Mouse (Mus musculus) stomach, postnatal 0 days (tissue): ENCODE measurements around the gene Osbp2. TPM values are rescaled to one million over a fixed set of nuclear protein-coding genes. Genes with fewer than 3 reads are reported as not detected.

ENCODE experiments used
- ATAC-seq: fragments of 200-750 bp; cut with Nextera tagmentation; 2 replicates; pipeline ENCODE4 v1.8.0; 2017; ENCODE audit not compliant: low FRiP score, low TSS enrichment
- DNase-seq: peaks from one replicate; pipeline ENCODE4 v3.0.0-alpha.2; 2016; ENCODE audit warnings: low spot score
- H3K27ac ChIP-seq: fragments of 300-500 bp; sonication (generic); replicated peaks from 2 replicates; pipeline ENCODE4 v1.5.1; 2014; ENCODE audit warnings: mild to moderate bottlenecking, control low read depth
- H3K27me3 ChIP-seq: fragments of 300-500 bp; sonication (generic); 2 replicates; pipeline ENCODE4 v1.6.1; 2014; ENCODE audit warnings: low read length; ENCODE audit not compliant: control insufficient read depth, insufficient read depth
- H3K36me3 ChIP-seq: fragments of 300-500 bp; sonication (generic); 2 replicates; pipeline ENCODE4 v1.6.1; 2014; ENCODE audit warnings: low read length, mixed read lengths; ENCODE audit not compliant: control insufficient read depth, insufficient read depth
- H3K4me1 ChIP-seq: fragments of 300-500 bp; sonication (generic); replicated peaks from 2 replicates; pipeline ENCODE4 v1.6.1; 2014; ENCODE audit warnings: antibody characterized with exemption; ENCODE audit not compliant: control insufficient read depth, insufficient read depth
- H3K4me2 ChIP-seq: fragments of 300-500 bp; sonication (generic); replicated peaks from 2 replicates; pipeline ENCODE4 v1.6.1; 2014; ENCODE audit warnings: low read depth, mild to moderate bottlenecking, control low read depth, moderate library complexity
- H3K4me3 ChIP-seq: fragments of 300-500 bp; sonication (generic); 2 replicates; pipeline ENCODE4 v1.5.1; 2014; ENCODE audit warnings: low read depth, low read length, control low read depth
- H3K9ac ChIP-seq: fragments of 300-500 bp; sonication (generic); 2 replicates; pipeline ENCODE4 v1.6.1; 2014; ENCODE audit warnings: mild to moderate bottlenecking, low read length, control low read depth, mixed read lengths
- H3K9me3 ChIP-seq: fragments of 300-500 bp; sonication (generic); 2 replicates; pipeline ENCODE4 v1.6.1; 2016; ENCODE audit warnings: low read length; ENCODE audit not compliant: control insufficient read depth
- CTCF ChIP-seq: IDR thresholded peaks from 2 replicates; pipeline ENCODE4 v1.5.1; 2016; ENCODE audit warnings: antibody characterized with exemption, low read depth, mild to moderate bottlenecking, moderate library complexity
- EP300 ChIP-seq: optimal IDR thresholded peaks from 2 replicates; pipeline ENCODE3; 2016; ENCODE audit warnings: antibody characterized with exemption
- WGBS: fragments of 180-500 bp; shearing (Covaris S2); extraction: QIAGEN DNeasy Blood & Tissue Kit; methylation state at CpG from one replicate; pipeline ENCODE4 v1.1.7; 2014; 5-methylcytosine and 5-hydroxymethylcytosine counted together
- polyA plus RNA-seq: library from polyadenylated mRNA; unstranded; fragments of >200 nt; fragmentation: Nextera tagmentation; extraction: Ambion mirVana; gene quantifications from 2 replicates; pipeline ENCODE4 v1.2.1, GENCODE M21; 2015

The Osbp2 gene
- polyA plus RNA-seq, 1 experiment from 2014 or later = 0.42 TPM

GRCm38 (mm10) chr11:3697441-3697840 lies 166.3 kb downstream of the Osbp2 start:
- WGBS = 91% methylated on average over 3 of the region's 3 CpGs
- H3K4me1 ChIP-seq = no peaks in the 10 kb centered on the region

GRCm38 (mm10) chr11:3696086-3696616 lies 167.6 kb downstream of the Osbp2 start:
- Histone ChIP-seq H3K27ac (no peak overlapping the region), H3K9ac (no peak overlapping the region), H3K4me3 (no peak overlapping the region), H3K9me3 (no peaks in the 10 kb centered on the region), H3K4me1 (no peaks in the 10 kb centered on the region), H3K36me3 (peaks cover 4% of the 10 kb centered on the region; the same call in 1 of the 2 replicates), H3K27me3 (no peaks in the 10 kb centered on the region), H3K4me2 (no peak overlapping the region)
- DNase-seq (no peak), ATAC-seq (no peak)
- peak; percentile 23; the same call in 1 of the 2 replicates for TF ChIP-seq CTCF
- no peak for TF ChIP-seq EP300
- 70% methylated on average over 5 of the region's 5 CpGs for WGBS

More at GRCm38 (mm10) chr11:3697441-3697840, 166.3 kb downstream of the Osbp2 start:
- H3K4me2 ChIP-seq = no peak overlapping the region
- H3K4me3 ChIP-seq = no peak overlapping the region
- H3K27me3 ChIP-seq = no peaks in the 10 kb centered on the region
- H3K36me3 ChIP-seq = no peaks in the 10 kb centered on the region
- DNase-seq = no peak
- TF ChIP-seq CTCF = peak; percentile 50
- no peak for TF ChIP-seq EP300
- H3K9me3 ChIP-seq = no peaks in the 10 kb centered on the region
- no peak overlapping the region for H3K27ac ChIP-seq
- H3K9ac ChIP-seq = no peak overlapping the region
- ATAC-seq = no peak

- no peak overlapping the region for H3K4me3 ChIP-seq
- 91% methylated on average over 2 of the region's 2 CpGs for WGBS
- no peak for ATAC-seq
- no peaks in the 10 kb centered on the region for H3K9me3 ChIP-seq
- H3K27ac ChIP-seq = no peak overlapping the region
- H3K27me3 ChIP-seq = no peaks in the 10 kb centered on the region
- H3K36me3 ChIP-seq = peaks cover 27% of the 10 kb centered on the region
- DNase-seq = no peak
- H3K4me2 ChIP-seq = no peak overlapping the region
- no peak for TF ChIP-seq EP300
- TF ChIP-seq CTCF = no peak
- H3K4me1 ChIP-seq = no peaks in the 10 kb centered on the region
- no peak overlapping the region for H3K9ac ChIP-seq
These were observed 172.0 kb downstream of the Osbp2 start for GRCm38 (mm10) chr11:3691746-3692145.

- Histone ChIP-seq H3K4me2 (no peak overlapping the region), H3K4me1 (no peaks in the 10 kb centered on the region), H3K9ac (no peak overlapping the region), H3K9me3 (no peaks in the 10 kb centered on the region), H3K36me3 (peaks cover 45% of the 10 kb centered on the region), H3K27me3 (no peaks in the 10 kb centered on the region), H3K27ac (no peak overlapping the region), H3K4me3 (no peak overlapping the region)
- 74% methylated on average over 2 of the region's 2 CpGs for WGBS
- no peak for TF ChIP-seq EP300
- TF ChIP-seq CTCF = no peak
- ATAC-seq = no peak
- no peak for DNase-seq
These were observed 176.8 kb downstream of the Osbp2 start for GRCm38 (mm10) chr11:3686885-3687284.

GRCm38 (mm10) chr11:3686318-3686717 lies 177.4 kb downstream of the Osbp2 start:
- WGBS = 96% methylated on average over 2 of the region's 2 CpGs
- peaks cover 43% of the 10 kb centered on the region for H3K36me3 ChIP-seq
- no peak overlapping the region for H3K4me2 ChIP-seq
- no peak overlapping the region for H3K27ac ChIP-seq
- ATAC-seq (no peak), DNase-seq (no peak)
- H3K27me3 ChIP-seq = no peaks in the 10 kb centered on the region
- H3K9ac ChIP-seq = no peak overlapping the region
- TF ChIP-seq EP300 = no peak
- TF ChIP-seq CTCF = no peak
- no peaks in the 10 kb centered on the region for H3K9me3 ChIP-seq
- H3K4me1 ChIP-seq = no peaks in the 10 kb centered on the region
- no peak overlapping the region for H3K4me3 ChIP-seq

GRCm38 (mm10) chr11:3685431-3685830 lies 178.3 kb downstream of the Osbp2 start:
- no peak for TF ChIP-seq EP300
- TF ChIP-seq CTCF = no peak
- Histone ChIP-seq H3K9me3 (no peaks in the 10 kb centered on the region), H3K27ac (no peak overlapping the region), H3K27me3 (no peaks in the 10 kb centered on the region), H3K4me3 (no peak overlapping the region), H3K4me1 (no peaks in the 10 kb centered on the region), H3K9ac (no peak overlapping the region), H3K4me2 (no peak overlapping the region), H3K36me3 (peaks cover 43% of the 10 kb centered on the region)
- whole genome bisulfite sequencing = 85% methylated on average over 8 of the region's 8 CpGs
- no peak for DNase-seq
- ATAC-seq = no peak
